Mouse (Mus musculus): ENCODE data around the gene Ddx39.

DNA sequence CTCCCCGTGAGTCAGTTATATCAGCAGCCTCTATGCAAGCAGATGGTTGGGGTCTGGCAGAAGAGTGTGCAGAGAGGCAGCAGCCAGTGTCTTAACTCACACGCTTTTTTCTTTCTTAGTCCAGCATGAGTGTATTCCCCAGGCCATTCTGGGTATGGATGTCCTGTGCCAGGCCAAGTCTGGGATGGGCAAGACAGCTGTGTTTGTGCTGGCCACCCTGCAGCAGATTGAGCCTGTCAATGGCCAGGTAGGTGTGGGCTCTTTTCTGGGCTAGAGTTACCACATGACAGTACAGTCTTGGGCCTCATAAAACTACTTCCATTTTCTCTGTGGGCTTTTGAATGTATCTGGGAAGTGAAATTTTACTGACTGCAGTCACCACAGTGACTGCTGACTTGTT, 4.7 kb downstream of the Ddx39 start:
- TF ChIP-seq CTCF (IDR thresholded peaks at IDR 0.05; ENCODE audit: insufficient read depth, low read length) = no peak
- TF ChIP-seq POLR2A (IDR thresholded peaks at IDR 0.05; ENCODE audit: borderline replicate concordance, extremely low read depth, low read depth, low read length) = peak; percentile 34; the same call in 1 of the 2 replicates

All from lung, adult 2 months (tissue).